Mouse (Mus musculus) mature B cell (primary cell): Measurements from ENCODE around the gene Lca5l.
"Not testable (repeated sequence)": the region's sequence is repeated elsewhere in the genome, so short reads cannot be mapped to it uniquely, and the experiment has no call there.

Source experiments
- in situ Hi-C: fragments of 300-500 bp; cut with MboI; formaldehyde crosslinking; loops from 2 replicates; pipeline ENCODE4 v1.14.3; 2019

Lca5l gene

GRCm38 (mm10) chr16:96168837-96169236 is 23.2 kb downstream of the Lca5l start:
- in situ Hi-C loops: no loop called here

GRCm38 (mm10) chr16:96165723-96166264 is 26.3 kb downstream of the Lca5l start:
- in situ Hi-C loops: no loop called here

GRCm38 (mm10) chr16:96161336-96161735 is 30.7 kb downstream of the Lca5l start:
- in situ Hi-C loops: no loop called here

- in situ Hi-C loops: no loop called here
Observed at GRCm38 (mm10) chr16:96160927-96161326, 31.1 kb downstream of the Lca5l start.

GRCm38 (mm10) chr16:96159794-96160346 is 32.2 kb downstream of the Lca5l start:
- in situ Hi-C loops: no loop called here

- in situ Hi-C loops: no loop called here
Observed at GRCm38 (mm10) chr16:96159091-96159731, 32.9 kb downstream of the Lca5l start.

- in situ Hi-C loops: no loop called here
Observed at GRCm38 (mm10) chr16:96158511-96159080, 33.5 kb downstream of the Lca5l start.

- in situ Hi-C loops: no loop called here
Observed at GRCm38 (mm10) chr16:96157171-96157570, 34.9 kb downstream of the Lca5l start.

- in situ Hi-C loops: no loop called here
Observed at GRCm38 (mm10) chr16:96156019-96156418, 36.1 kb downstream of the Lca5l start.

- in situ Hi-C loops: no loop called here
Observed at GRCm38 (mm10) chr16:96154476-96154875, 37.6 kb downstream of the Lca5l start.

GRCm38 (mm10) chr16:96151551-96151950 is 40.5 kb downstream of the Lca5l start:
- in situ Hi-C loops: no loop called here

GRCm38 (mm10) chr16:96150995-96151394 is 41.1 kb downstream of the Lca5l start:
- in situ Hi-C loops: no loop called here

GRCm38 (mm10) chr16:96149311-96149710 is 42.8 kb downstream of the Lca5l start:
- in situ Hi-C loops: no loop called here

- in situ Hi-C loops: no loop called here
Observed at GRCm38 (mm10) chr16:96148834-96149233, 43.2 kb downstream of the Lca5l start.

GRCm38 (mm10) chr16:96145814-96146213 is 46.3 kb downstream of the Lca5l start:
- in situ Hi-C loops: no loop called here

GRCm38 (mm10) chr16:96145110-96145800 is 46.8 kb downstream of the Lca5l start, which contains the start of gene Wrb:
Gene Wrb, plus strand, starts transcription at chr16:96145407.
- in situ Hi-C loops: no loop called here

GRCm38 (mm10) chr16:96144748-96145109 is 47.3 kb downstream of the Lca5l start:
- in situ Hi-C loops: not testable (repeated sequence)

- in situ Hi-C loops: no loop called here
Observed at GRCm38 (mm10) chr16:96128466-96128865, 63.6 kb downstream of the Lca5l start.

GRCm38 (mm10) chr16:96127657-96128344 is 64.3 kb downstream of the Lca5l start, which contains the start of gene Hmgn1:
Gene Hmgn1, minus strand, starts transcription at chr16:96127729.
- in situ Hi-C loops: no loop called here

GRCm38 (mm10) chr16:96127288-96127656 is 64.8 kb downstream of the Lca5l start:
- in situ Hi-C loops: no loop called here

GRCm38 (mm10) chr16:96126684-96127171 is 65.3 kb downstream of the Lca5l start:
- in situ Hi-C loops: no loop called here
